Mouse (Mus musculus) midbrain, embryonic 16.5 days (tissue): ENCODE measurements around the gene Dnase2a. TPM values are rescaled to one million over a fixed set of nuclear protein-coding genes. Genes with fewer than 3 reads are reported as not detected.

Experiments used
- ATAC-seq: fragments of 200-750 bp; cut with Nextera tagmentation; 2 replicates; pipeline ENCODE4 v1.8.0; 2017; ENCODE audit warnings: moderate TSS enrichment
- H3K27ac ChIP-seq: fragments of 300-500 bp; sonication (generic); 2 replicates; pipeline ENCODE4 v1.5.1; 2014; ENCODE audit warnings: mild to moderate bottlenecking, low read length, mixed read lengths
- H3K27me3 ChIP-seq: fragments of 300-500 bp; sonication (generic); 2 replicates; pipeline ENCODE4 v1.6.1; 2014; ENCODE audit warnings: low read depth, low read length, mixed read lengths; ENCODE audit not compliant: control insufficient read depth, insufficient read depth
- H3K36me3 ChIP-seq: fragments of 300-500 bp; sonication (generic); 2 replicates; pipeline ENCODE4 v1.6.1; 2014; ENCODE audit warnings: mild to moderate bottlenecking, low read length, moderate library complexity, mixed read lengths; ENCODE audit not compliant: control insufficient read depth, insufficient read depth
- H3K4me1 ChIP-seq: fragments of 300-500 bp; sonication (generic); 2 replicates; pipeline ENCODE4 v1.6.1; 2014; ENCODE audit warnings: mild to moderate bottlenecking, low read length, mixed read lengths; ENCODE audit not compliant: control insufficient read depth, insufficient read depth
- H3K4me2 ChIP-seq: fragments of 300-500 bp; sonication (generic); 2 replicates; pipeline ENCODE4 v1.6.1; 2014; ENCODE audit warnings: mild to moderate bottlenecking, low read length, mixed read lengths
- H3K4me3 ChIP-seq: fragments of 300-500 bp; sonication (generic); 2 replicates; pipeline ENCODE4 v1.5.1; 2014; ENCODE audit warnings: low read depth, mild to moderate bottlenecking, low read length, moderate library complexity, mixed read lengths
- H3K9ac ChIP-seq: fragments of 300-500 bp; sonication (generic); 2 replicates; pipeline ENCODE4 v1.6.1; 2014; ENCODE audit warnings: low read depth, low read length, mixed read lengths
- H3K9me3 ChIP-seq: fragments of 300-500 bp; sonication (generic); replicated peaks from 2 replicates; pipeline ENCODE4 v1.6.1; 2014; ENCODE audit warnings: mild to moderate bottlenecking, low read length, mixed read lengths; ENCODE audit not compliant: control insufficient read depth, poor library complexity, severe bottlenecking
- WGBS: fragments of 180-500 bp; shearing (Covaris S2); extraction: QIAGEN DNeasy Blood & Tissue Kit; methylation state at CpG from one replicate; pipeline ENCODE4 v1.1.7; 2014; 5-methylcytosine and 5-hydroxymethylcytosine counted together
- polyA plus RNA-seq: library from polyadenylated mRNA; unstranded; fragments of >200 nt; fragmentation: Nextera tagmentation; extraction: Ambion mirVana; gene quantifications from 2 replicates; pipeline ENCODE4 v1.2.1, GENCODE M21; 2015

Dnase2a gene
- polyA plus RNA-seq, 1 experiment from 2014 or later, result 6.1 TPM

DNA sequence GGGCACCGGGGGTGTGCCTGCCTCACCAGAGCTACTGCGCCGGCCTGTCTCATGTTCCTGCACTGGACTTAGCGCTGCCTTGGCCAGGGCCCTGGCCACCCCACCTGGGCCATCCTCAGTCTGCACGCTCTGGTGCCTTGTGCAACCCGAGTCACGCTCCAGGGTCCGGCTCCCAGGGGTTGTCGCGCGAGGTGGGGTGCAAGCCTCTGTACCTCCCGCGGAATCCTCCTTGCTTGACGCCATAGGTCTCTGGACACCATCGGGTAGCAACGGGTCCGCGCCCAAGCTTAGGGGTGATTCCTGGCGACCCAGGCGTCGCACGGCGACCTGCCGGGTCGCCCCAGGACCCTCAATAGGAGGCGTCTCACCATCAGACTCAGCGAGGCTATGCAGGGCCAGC lies 4.0 kb downstream of the Dnase2a start:
- Histone ChIP-seq H3K27ac (no peak overlapping the region), H3K27me3 (peaks cover 11% of the 10 kb centered on the region; the same call in 1 of the 2 replicates), H3K4me1 (peaks cover 2% of the 10 kb centered on the region; the same call in 1 of the 2 replicates), H3K9ac (no peak overlapping the region), H3K4me3 (no peak overlapping the region), H3K36me3 (peaks cover 48% of the 10 kb centered on the region), H3K4me2 (no peak overlapping the region; the same call in 1 of the 2 replicates), H3K9me3 (no peaks in the 10 kb centered on the region)
- WGBS, result 24% methylated on average over 27 of the region's 27 CpGs
- ATAC-seq, result no peak

DNA sequence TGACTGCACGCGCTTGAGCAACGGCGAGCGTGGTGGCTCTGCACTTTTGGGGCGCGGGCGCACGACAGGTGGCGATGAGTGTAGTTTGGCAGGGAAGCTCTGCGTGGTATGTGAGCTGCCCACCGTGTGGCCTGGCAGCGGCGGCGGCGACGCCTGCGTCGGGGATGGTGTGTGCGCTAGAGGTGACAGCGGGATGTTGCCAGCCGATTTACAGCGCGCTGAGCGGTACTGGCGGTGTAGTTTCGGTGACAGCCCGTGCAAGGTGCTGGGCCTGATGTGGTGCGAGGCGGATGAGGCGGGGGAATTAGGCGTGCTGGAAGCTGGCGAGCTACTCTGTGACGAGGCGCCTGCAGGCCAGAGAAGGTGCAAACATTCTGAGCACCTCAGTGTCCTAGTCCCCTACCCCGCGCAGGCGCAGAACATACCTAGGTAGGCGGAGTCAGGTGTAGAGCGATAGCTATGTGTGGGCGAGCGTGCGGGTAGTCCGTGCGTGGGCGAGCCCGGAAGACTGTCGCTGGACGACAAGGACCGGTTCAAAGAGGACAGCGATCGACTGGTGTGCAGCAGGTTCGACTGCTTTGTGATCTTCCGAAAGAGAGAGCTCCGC lies 4.6 kb downstream of the Dnase2a start:
- H3K9ac ChIP-seq, result no peak overlapping the region; the same call in 1 of the 2 replicates
- 6% methylated on average over 55 of the region's 55 CpGs for WGBS
- ATAC-seq, result no peak; the same call in 1 of the 2 replicates

DNA sequence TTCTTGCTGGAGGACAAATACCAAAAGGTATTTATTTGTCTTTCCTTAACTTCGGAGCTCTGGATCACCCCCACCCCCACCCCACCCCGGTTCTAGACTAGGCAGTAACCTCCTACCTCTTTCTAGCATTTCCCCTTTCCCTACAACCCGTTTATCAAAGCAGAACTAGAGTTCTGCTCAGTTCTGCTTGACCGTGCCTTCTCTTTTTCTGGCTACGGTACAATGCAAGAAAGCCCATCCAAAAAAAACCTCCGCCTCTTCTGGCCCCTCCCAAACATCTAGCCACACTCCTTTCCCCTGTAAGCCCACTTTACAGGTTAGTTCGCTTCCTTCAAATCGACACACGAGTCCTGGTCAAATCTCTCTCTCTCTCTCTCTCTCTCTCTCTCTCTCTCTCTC lies 5.1 kb downstream of the Dnase2a start:
- Histone ChIP-seq H3K36me3 (peaks cover 58% of the 10 kb centered on the region), H3K4me3 (no peak overlapping the region), H3K27ac (no peak overlapping the region), H3K9me3 (no peaks in the 10 kb centered on the region), H3K4me1 (peaks cover 2% of the 10 kb centered on the region; the same call in 1 of the 2 replicates), H3K9ac (no peak overlapping the region), H3K4me2 (peak overlapping the region; percentile 44), H3K27me3 (peaks cover 11% of the 10 kb centered on the region; the same call in 1 of the 2 replicates)
- WGBS, result 16% methylated on average over 9 of the region's 9 CpGs
- ATAC-seq, result no peak

More for the DNA sequence above, 4.6 kb downstream of the Dnase2a start:
- peak overlapping the region; percentile 44 for H3K4me2 ChIP-seq
- H3K4me3 ChIP-seq, result no peak overlapping the region; the same call in 1 of the 2 replicates
- peaks cover 11% of the 10 kb centered on the region; the same call in 1 of the 2 replicates for H3K27me3 ChIP-seq
- H3K27ac ChIP-seq, result no peak overlapping the region
- peaks cover 2% of the 10 kb centered on the region; the same call in 1 of the 2 replicates for H3K4me1 ChIP-seq
- no peaks in the 10 kb centered on the region for H3K9me3 ChIP-seq
- H3K36me3 ChIP-seq, result peaks cover 53% of the 10 kb centered on the region

DNA sequence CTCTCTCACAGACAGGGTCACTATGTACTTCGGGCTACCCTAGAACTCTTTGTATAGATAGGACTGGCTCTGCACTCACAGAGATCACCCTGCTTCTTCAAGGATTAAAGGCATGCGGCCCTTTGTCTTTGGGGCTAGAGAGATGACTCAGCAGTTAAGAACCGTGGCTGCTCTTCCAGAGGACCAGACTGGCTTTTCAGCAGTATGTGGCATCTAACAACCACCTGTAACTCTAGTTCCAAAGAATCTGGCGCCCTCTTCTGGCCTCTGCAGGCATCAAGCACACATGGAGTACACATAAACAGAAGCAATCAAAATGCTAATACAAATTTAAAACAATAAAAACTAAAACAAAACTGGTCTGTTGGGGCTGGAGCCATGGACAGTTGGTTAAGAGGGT lies 5.6 kb downstream of the Dnase2a start:
- H3K36me3 ChIP-seq, result peaks cover 61% of the 10 kb centered on the region
- no peak overlapping the region for H3K4me2 ChIP-seq
- peaks cover 11% of the 10 kb centered on the region; the same call in 1 of the 2 replicates for H3K27me3 ChIP-seq
- no peak overlapping the region for H3K4me3 ChIP-seq
- H3K4me1 ChIP-seq, result peaks cover 2% of the 10 kb centered on the region; the same call in 1 of the 2 replicates
- H3K9me3 ChIP-seq, result no peaks in the 10 kb centered on the region
- WGBS, result 36% methylated on average over 4 of the region's 4 CpGs
- H3K9ac ChIP-seq, result no peak overlapping the region
- no peak for ATAC-seq
- no peak overlapping the region for H3K27ac ChIP-seq

DNA sequence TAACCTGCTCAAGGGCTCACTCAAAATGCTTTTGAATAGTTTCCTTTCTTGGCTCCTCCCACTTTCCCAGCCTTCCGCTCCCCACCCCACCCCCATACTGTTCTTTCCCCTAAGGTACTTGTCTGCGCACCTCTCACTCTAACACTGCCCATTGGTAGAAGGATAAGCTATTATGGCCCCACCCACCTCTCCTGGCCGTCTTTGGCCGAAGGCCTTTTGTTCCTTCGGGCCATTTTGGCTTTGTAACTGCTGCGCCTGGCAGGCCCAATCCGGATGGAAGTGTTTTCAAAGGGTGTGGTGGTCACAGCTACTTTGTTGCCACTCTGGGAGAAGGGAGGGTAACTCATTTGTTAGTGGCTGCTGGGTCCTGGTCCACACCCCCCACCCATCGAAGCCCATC lies 6.9 kb downstream of the Dnase2a start:
- peaks cover 9% of the 10 kb centered on the region; the same call in 1 of the 2 replicates for H3K27me3 ChIP-seq

DNA sequence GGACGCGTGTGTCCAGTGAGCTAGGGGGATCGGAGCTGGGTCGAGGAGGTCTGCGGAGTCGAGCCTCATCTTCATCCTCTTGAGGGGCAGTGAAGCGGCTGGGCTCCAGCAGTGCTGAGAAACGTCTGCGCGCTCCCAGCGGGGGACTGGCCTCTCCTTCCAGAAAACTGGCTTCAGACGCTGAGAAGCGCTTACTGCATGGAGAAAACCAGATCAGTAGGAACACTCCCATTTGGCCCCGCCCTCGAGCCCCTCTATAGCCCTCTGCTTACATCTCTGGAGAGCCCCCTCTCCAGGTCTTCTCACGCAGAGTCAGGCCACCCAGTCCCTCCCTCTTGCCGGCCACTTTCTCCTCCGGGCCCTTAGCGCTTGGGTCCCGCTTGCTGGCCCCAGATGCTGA lies 9.4 kb downstream of the Dnase2a start:
- Histone ChIP-seq H3K9me3 (no peaks in the 10 kb centered on the region), H3K9ac (no peak overlapping the region), H3K27ac (no peak overlapping the region), H3K4me1 (peaks cover 2% of the 10 kb centered on the region; the same call in 1 of the 2 replicates), H3K4me2 (no peak overlapping the region), H3K4me3 (no peak overlapping the region), H3K27me3 (0 out of 2 replicates have a peak, but pooled peaks cover 2% of the 10 kb centered on the region), H3K36me3 (peaks cover 74% of the 10 kb centered on the region)
- WGBS, result 28% methylated on average over 20 of the region's 20 CpGs
- no peak for ATAC-seq

More for the DNA sequence above, 6.9 kb downstream of the Dnase2a start:
- WGBS, result 90% methylated on average over 8 of the region's 8 CpGs
- Histone ChIP-seq H3K4me2 (no peak overlapping the region), H3K4me3 (no peak overlapping the region), H3K4me1 (peaks cover 2% of the 10 kb centered on the region; the same call in 1 of the 2 replicates), H3K9me3 (no peaks in the 10 kb centered on the region), H3K27ac (no peak overlapping the region), H3K36me3 (peaks cover 70% of the 10 kb centered on the region), H3K9ac (no peak overlapping the region)
- ATAC-seq, result no peak

DNA sequence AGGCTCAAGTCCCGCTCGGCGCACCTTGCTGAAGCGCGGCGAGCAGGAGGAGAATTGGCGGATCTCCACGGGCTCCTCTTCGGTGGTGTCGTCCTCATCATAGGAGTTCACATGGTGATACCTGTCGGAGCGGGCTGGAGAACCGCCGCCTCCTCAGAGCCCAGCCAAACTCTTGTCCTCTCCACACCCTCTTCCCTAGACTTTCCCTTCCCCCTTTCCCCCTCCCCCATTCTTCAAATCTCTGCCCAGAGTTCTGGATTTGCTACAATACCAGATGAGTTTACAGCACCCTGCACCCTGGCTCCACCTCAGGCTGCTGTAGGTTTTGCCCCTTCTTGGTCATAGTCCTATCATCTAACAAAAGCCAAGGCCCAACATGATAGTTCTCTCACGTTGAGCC lies 10.3 kb downstream of the Dnase2a start:
- peaks cover 71% of the 10 kb centered on the region for H3K36me3 ChIP-seq
- no peaks in the 10 kb centered on the region for H3K4me1 ChIP-seq
- no peak overlapping the region for H3K4me2 ChIP-seq
- H3K27me3 ChIP-seq, result 0 out of 2 replicates have a peak, but pooled peaks cover 2% of the 10 kb centered on the region
- H3K27ac ChIP-seq, result no peak overlapping the region
- no peak for ATAC-seq
- H3K4me3 ChIP-seq, result no peak overlapping the region
- H3K9me3 ChIP-seq, result no peaks in the 10 kb centered on the region
- H3K9ac ChIP-seq, result no peak overlapping the region
- WGBS, result 92% methylated on average over 15 of the region's 15 CpGs

DNA sequence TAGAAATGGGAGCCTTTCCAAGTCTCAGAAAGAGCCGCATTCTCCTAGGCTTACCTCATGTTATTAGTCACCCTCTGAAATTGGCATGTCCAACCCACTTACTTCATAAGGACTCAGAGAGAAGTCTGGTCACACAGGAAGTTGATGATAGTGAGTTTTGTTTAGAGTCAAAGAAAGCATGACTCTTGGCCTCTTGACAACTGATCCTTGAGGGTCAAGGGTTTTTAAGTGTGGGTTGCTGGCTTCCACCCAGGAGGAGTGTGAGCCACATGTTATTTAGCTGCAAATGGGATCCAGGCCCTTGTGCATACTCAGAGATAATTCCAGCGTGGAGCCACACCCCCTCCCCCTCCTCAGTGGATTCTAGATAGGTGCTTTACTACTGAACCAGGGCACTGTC lies 13.2 kb downstream of the Dnase2a start:
- 85% methylated on average over 2 of the region's 2 CpGs for WGBS

DNA sequence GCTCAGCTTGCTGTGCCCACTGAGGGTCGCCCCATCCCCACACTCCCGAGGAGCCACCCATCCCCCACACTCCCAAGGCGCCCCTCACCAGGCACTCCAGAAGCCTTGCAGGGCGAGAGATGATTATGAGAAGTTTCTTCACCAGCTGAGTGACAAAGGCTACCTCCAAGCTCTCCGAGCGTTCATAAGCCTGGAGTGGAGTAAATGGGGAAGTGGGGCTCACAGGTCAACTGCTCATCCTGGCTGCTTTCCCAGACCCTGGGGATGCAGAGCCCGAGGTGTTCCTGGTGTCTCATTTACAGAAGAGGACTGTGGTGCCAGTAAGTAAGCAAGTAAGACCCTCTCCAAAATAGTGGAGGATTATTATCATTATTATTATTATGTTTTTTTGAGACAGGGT lies 17.2 kb downstream of the Dnase2a start:
- WGBS, result 71% methylated on average over 7 of the region's 7 CpGs
- Histone ChIP-seq H3K36me3 (peaks cover 52% of the 10 kb centered on the region), H3K9ac (no peak overlapping the region), H3K27me3 (no peaks in the 10 kb centered on the region), H3K27ac (no peak overlapping the region), H3K4me1 (peaks cover 3% of the 10 kb centered on the region; the same call in 1 of the 2 replicates), H3K4me3 (no peak overlapping the region), H3K4me2 (no peak overlapping the region), H3K9me3 (no peaks in the 10 kb centered on the region)
- no peak for ATAC-seq

More for the DNA sequence above, 13.2 kb downstream of the Dnase2a start:
- Histone ChIP-seq H3K4me3 (no peak overlapping the region), H3K9me3 (no peaks in the 10 kb centered on the region), H3K36me3 (peaks cover 69% of the 10 kb centered on the region), H3K27me3 (no peaks in the 10 kb centered on the region), H3K4me1 (no peaks in the 10 kb centered on the region), H3K4me2 (no peak overlapping the region), H3K27ac (no peak overlapping the region), H3K9ac (no peak overlapping the region)
- ATAC-seq, result no peak
